Mouse (Mus musculus): ENCODE results near the gene St3gal4. TPM values are rescaled to one million over a fixed set of nuclear protein-coding genes. Genes with fewer than 3 reads are reported as not detected.

The St3gal4 gene
- polyA plus RNA-seq, 1 experiment from 2014 or later = 15.1 TPM

- Histone ChIP-seq H3K27me3 (no peaks in the 10 kb centered on the region), H3K9ac (no peak overlapping the region; the same call in 1 of the 2 replicates), H3K4me2 (peak overlapping the region; percentile 36), H3K4me3 (no peak overlapping the region), H3K27ac (replicated peaks) (peak overlapping the region; percentile 62), H3K36me3 (no peaks in the 10 kb centered on the region), H3K4me1 (replicated peaks) (peaks cover 26% of the 10 kb centered on the region), H3K9me3 (no peaks in the 10 kb centered on the region)
- ATAC-seq (ENCODE audit: low FRiP score, low read depth) = peak; percentile 77
- 7% methylated on average over 13 of the region's 13 CpGs for WGBS
Observed at GRCm38 (mm10) chr9:35017563-35017962, 101.5 kb downstream of the St3gal4 start.

- Histone ChIP-seq H3K9me3 (no peaks in the 10 kb centered on the region), H3K27ac (replicated peaks) (0 out of 2 replicates have a peak overlapping the region, but pooled peaks have one; percentile 62), H3K4me2 (no peak overlapping the region), H3K4me3 (no peak overlapping the region), H3K4me1 (replicated peaks) (peaks cover 26% of the 10 kb centered on the region), H3K27me3 (no peaks in the 10 kb centered on the region), H3K9ac (no peak overlapping the region), H3K36me3 (no peaks in the 10 kb centered on the region)
- ATAC-seq (ENCODE audit: low FRiP score, low read depth) = peak; percentile 35; the same call in 1 of the 2 replicates
- 53% methylated on average over 4 of the region's 4 CpGs for WGBS
Observed at GRCm38 (mm10) chr9:35016762-35017161, 102.3 kb downstream of the St3gal4 start.

GRCm38 (mm10) chr9:35007697-35008341, 111.2 kb downstream of the St3gal4 start:
- ATAC-seq (ENCODE audit: low FRiP score, low read depth) = peak; percentile 47; the same call in 1 of the 2 replicates
- Histone ChIP-seq H3K9me3 (no peaks in the 10 kb centered on the region), H3K9ac (no peak overlapping the region), H3K4me2 (no peak overlapping the region), H3K27me3 (no peaks in the 10 kb centered on the region), H3K36me3 (no peaks in the 10 kb centered on the region; the same call in 1 of the 2 replicates), H3K27ac (replicated peaks) (no peak overlapping the region), H3K4me1 (replicated peaks) (no peaks in the 10 kb centered on the region), H3K4me3 (no peak overlapping the region)
- WGBS = 81% methylated on average over 14 of the region's 14 CpGs

GRCm38 (mm10) chr9:35004113-35004512, 115.0 kb downstream of the St3gal4 start:
- ATAC-seq (ENCODE audit: low FRiP score, low read depth) = no peak
- 77% methylated on average over 4 of the region's 4 CpGs for WGBS
- H3K36me3 ChIP-seq = 0 out of 2 replicates have a peak, but pooled peaks cover 3% of the 10 kb centered on the region
- no peak overlapping the region for H3K4me3 ChIP-seq
- H3K27me3 ChIP-seq = no peaks in the 10 kb centered on the region
- H3K27ac ChIP-seq (replicated peaks) = no peak overlapping the region
- H3K4me1 ChIP-seq (replicated peaks) = no peaks in the 10 kb centered on the region
- no peaks in the 10 kb centered on the region for H3K9me3 ChIP-seq
- no peak overlapping the region for H3K9ac ChIP-seq
- H3K4me2 ChIP-seq = no peak overlapping the region

GRCm38 (mm10) chr9:34997880-34998865, 120.9 kb downstream of the St3gal4 start:
- 38% methylated on average over 9 of the region's 9 CpGs for WGBS
- no peak for ATAC-seq (ENCODE audit: low FRiP score, low read depth)
- Histone ChIP-seq H3K27me3 (no peaks in the 10 kb centered on the region), H3K4me1 (replicated peaks) (peaks cover 27% of the 10 kb centered on the region), H3K9me3 (no peaks in the 10 kb centered on the region), H3K27ac (replicated peaks) (no peak overlapping the region), H3K4me2 (no peak overlapping the region), H3K4me3 (no peak overlapping the region), H3K9ac (no peak overlapping the region), H3K36me3 (0 out of 2 replicates have a peak, but pooled peaks cover 3% of the 10 kb centered on the region)

Other genes starting within 250 kb of the St3gal4 start
- gene Dcps, start 56.8 kb upstream of the St3gal4 start, polyA plus RNA-seq (2015; fragmentation: Nextera tagmentation; extraction: Ambion mirVana) = 70.9 and 71.9 TPM in 2 replicates
- 62.3 and 69.1 TPM in 2 replicates for gene Srpr, start 80.9 kb upstream of the St3gal4 start, polyA plus RNA-seq (2015; fragmentation: Nextera tagmentation; extraction: Ambion mirVana)
- gene Tirap, start 81.0 kb upstream of the St3gal4 start, polyA plus RNA-seq (2015; fragmentation: Nextera tagmentation; extraction: Ambion mirVana) = 5.9 and 6.1 TPM in 2 replicates
- 48.1 and 54.4 TPM in 2 replicates for gene Foxred1, start 91.8 kb upstream of the St3gal4 start, polyA plus RNA-seq (2015; fragmentation: Nextera tagmentation; extraction: Ambion mirVana)
- gene Fam118b, start 148.5 kb upstream of the St3gal4 start, polyA plus RNA-seq (2015; fragmentation: Nextera tagmentation; extraction: Ambion mirVana) = 53.1 and 58.1 TPM in 2 replicates
- 18.0 and 19.6 TPM in 2 replicates for gene Rpusd4, start 148.6 kb upstream of the St3gal4 start, polyA plus RNA-seq (2015; fragmentation: Nextera tagmentation; extraction: Ambion mirVana)